Mouse (Mus musculus) midbrain, embryonic 14.5 days (tissue): ENCODE data around the gene Asb16. TPM values are rescaled to one million over a fixed set of nuclear protein-coding genes. Genes with fewer than 3 reads are reported as not detected.

ENCODE experiments used
- ATAC-seq: fragments of 200-750 bp; cut with Nextera tagmentation; 2 replicates; pipeline ENCODE4 v1.8.0; 2017; ENCODE audit warnings: moderate number of reproducible peaks, moderate library complexity; ENCODE audit not compliant: low FRiP score, low TSS enrichment
- DNase-seq: peaks from one replicate; pipeline ENCODE4 v3.0.0-alpha.2; 2015
- H3K27ac ChIP-seq: fragments of 300-500 bp; sonication (generic); replicated peaks from 2 replicates; pipeline ENCODE4 v1.5.1; 2014; ENCODE audit warnings: mild to moderate bottlenecking, low read depth, low read length, moderate library complexity
- H3K27me3 ChIP-seq: fragments of 300-500 bp; sonication (generic); 2 replicates; pipeline ENCODE4 v1.6.1; 2014; ENCODE audit warnings: low read length, control low read depth, mixed read lengths; ENCODE audit not compliant: control insufficient read depth, insufficient read depth
- H3K36me3 ChIP-seq: fragments of 300-500 bp; sonication (generic); 2 replicates; pipeline ENCODE4 v1.6.1; 2014; ENCODE audit warnings: low read length, control low read depth; ENCODE audit not compliant: control insufficient read depth, insufficient read depth
- H3K4me1 ChIP-seq: fragments of 300-500 bp; sonication (generic); 2 replicates; pipeline ENCODE4 v1.6.1; 2014; ENCODE audit warnings: mild to moderate bottlenecking, antibody characterized with exemption, low read length, control low read depth; ENCODE audit not compliant: control insufficient read depth, insufficient read depth
- H3K4me2 ChIP-seq: fragments of 300-500 bp; sonication (generic); 2 replicates; pipeline ENCODE4 v1.6.1; 2014; ENCODE audit warnings: mild to moderate bottlenecking, low read length, moderate library complexity
- H3K4me3 ChIP-seq: fragments of 300-500 bp; sonication (generic); replicated peaks from 2 replicates; pipeline ENCODE4 v1.5.1; 2014; ENCODE audit warnings: low read depth, low read length
- H3K9ac ChIP-seq: fragments of 300-500 bp; sonication (generic); replicated peaks from 2 replicates; pipeline ENCODE4 v1.6.1; 2014; ENCODE audit warnings: mild to moderate bottlenecking, low read length, moderate library complexity
- H3K9me3 ChIP-seq: fragments of 300-500 bp; sonication (generic); 2 replicates; pipeline ENCODE4 v1.6.1; 2016; ENCODE audit warnings: low read length, control low read depth, mixed read lengths; ENCODE audit not compliant: control insufficient read depth
- WGBS: fragments of 180-500 bp; shearing (Covaris S2); extraction: QIAGEN DNeasy Blood & Tissue Kit; methylation state at CpG from one replicate; pipeline ENCODE4 v1.1.7; 2014; 5-methylcytosine and 5-hydroxymethylcytosine counted together
- polyA plus RNA-seq: library from polyadenylated mRNA; unstranded; fragments of >200 nt; fragmentation: Nextera tagmentation; extraction: Ambion mirVana; gene quantifications from 2 replicates; pipeline ENCODE4 v1.2.1, GENCODE M21; 2014

The Asb16 gene
- polyA plus RNA-seq, 1 experiment from 2014 or later: 0.12 TPM

DNA sequence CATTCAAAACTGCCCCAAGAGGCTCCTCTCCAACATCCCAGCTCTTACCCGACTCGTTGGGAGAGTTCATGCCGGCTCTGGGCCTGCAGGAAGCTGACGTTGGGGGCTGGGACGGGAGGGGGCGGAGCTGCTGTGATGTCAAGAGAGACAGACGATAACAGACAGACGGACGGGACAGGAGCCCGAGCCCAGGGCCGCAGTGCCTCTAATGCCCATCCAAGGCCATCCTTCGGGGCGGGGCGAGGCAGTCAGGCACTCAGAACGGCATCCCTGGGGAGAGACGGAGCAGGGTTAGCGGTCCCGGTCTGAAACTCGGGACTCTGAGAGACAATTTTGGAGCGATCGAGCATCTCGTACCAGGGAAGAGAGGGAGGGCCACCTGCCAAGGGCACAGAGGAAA is 43.9 kb upstream of the Asb16 start:
- Histone ChIP-seq H3K27me3 (no peaks in the 10 kb centered on the region), H3K9me3 (no peaks in the 10 kb centered on the region), H3K36me3 (peaks cover 26% of the 10 kb centered on the region), H3K9ac (peak overlapping the region; percentile 27; the same call in 1 of the 2 replicates), H3K27ac (no peak overlapping the region), H3K4me1 (peaks cover 49% of the 10 kb centered on the region), H3K4me2 (peak overlapping the region; percentile 40), H3K4me3 (no peak overlapping the region; the same call in 1 of the 2 replicates)
- 6% methylated on average over 22 of the region's 22 CpGs for WGBS
- ATAC-seq (no peak), DNase-seq (no peak)

DNA sequence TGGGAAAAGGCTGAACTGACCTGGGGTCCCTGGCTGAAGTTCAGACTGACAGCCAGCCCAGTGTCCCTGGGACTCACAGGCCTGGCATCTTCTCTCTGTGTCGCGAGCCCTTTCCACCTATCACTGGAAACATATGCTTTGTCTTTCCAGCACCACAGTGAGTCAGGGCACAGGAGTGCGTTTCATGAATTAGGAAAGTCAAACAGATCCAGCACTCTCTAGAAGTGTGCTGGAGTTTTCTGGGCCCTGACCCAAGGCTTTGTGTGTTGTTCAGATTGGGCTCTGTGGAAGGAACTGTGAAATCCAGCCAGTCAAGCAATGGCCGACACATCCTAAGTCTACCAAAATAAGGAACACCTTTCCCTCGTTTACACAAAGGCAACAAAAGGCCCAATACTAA is 43.3 kb upstream of the Asb16 start:
- H3K4me3 ChIP-seq: no peak overlapping the region
- 69% methylated on average over 5 of the region's 5 CpGs for WGBS
- H3K4me1 ChIP-seq: peaks cover 46% of the 10 kb centered on the region
- H3K27me3 ChIP-seq: no peaks in the 10 kb centered on the region
- H3K36me3 ChIP-seq: peaks cover 26% of the 10 kb centered on the region
- H3K9ac ChIP-seq: peak overlapping the region; percentile 27; the same call in 1 of the 2 replicates
- H3K9me3 ChIP-seq: no peaks in the 10 kb centered on the region
- H3K4me2 ChIP-seq: peak overlapping the region; percentile 40
- no peak overlapping the region for H3K27ac ChIP-seq
- DNase-seq (no peak), ATAC-seq (no peak)

DNA sequence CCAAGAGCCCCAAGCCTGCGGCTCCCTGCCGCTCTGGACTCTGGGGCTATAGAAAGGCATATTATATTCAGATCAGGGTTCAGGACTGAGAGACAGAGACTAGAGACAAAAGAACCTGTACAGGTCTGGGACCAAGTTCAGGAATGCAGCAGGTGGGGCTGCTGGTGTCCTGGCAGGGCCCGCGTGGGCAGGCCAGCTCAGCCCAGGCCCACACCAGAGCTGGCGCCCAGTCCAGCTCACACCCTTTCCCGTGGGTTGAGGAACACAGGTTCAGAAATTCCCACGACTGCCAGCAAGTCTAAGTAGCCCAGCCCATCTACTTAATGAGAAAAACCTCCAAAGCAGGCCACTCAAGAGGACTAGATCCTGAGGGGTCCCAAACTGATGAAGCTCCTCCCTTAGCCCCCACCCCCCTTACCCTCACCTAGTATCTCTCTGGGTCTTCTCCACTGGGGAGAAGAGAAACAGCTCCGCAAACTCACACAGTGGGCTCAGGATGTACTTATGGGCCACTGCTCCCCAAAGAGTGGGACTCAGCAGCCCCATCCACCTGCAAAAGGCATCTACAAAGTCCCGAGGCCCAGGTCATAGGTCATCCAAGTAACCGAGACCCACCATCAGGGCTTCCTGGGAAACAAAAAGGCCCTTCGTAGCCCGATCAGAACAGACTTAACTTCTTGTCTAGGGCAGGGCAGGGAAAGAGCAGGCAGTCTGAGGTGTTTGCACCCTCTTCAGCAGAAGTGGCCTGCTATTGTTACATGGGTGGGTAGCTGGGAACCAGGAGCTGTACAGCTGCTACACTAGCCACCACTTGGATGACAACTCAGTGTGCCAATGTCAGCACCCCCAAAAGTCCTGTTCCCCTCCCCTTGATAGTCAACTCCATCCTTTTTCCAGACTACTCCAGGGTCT is 42.2 kb upstream of the Asb16 start:
- H3K9ac ChIP-seq: peak overlapping the region; percentile 92; the same call in 1 of the 2 replicates
- peaks cover 26% of the 10 kb centered on the region for H3K36me3 ChIP-seq
- WGBS: 55% methylated on average over 12 of the region's 12 CpGs
- H3K4me3 ChIP-seq: no peak overlapping the region
- no peak overlapping the region; the same call in 1 of the 2 replicates for H3K27ac ChIP-seq
- no peaks in the 10 kb centered on the region for H3K27me3 ChIP-seq
- DNase-seq (no peak), ATAC-seq (no peak)
- peaks cover 46% of the 10 kb centered on the region for H3K4me1 ChIP-seq
- H3K4me2 ChIP-seq: peak overlapping the region; percentile 69
- no peaks in the 10 kb centered on the region for H3K9me3 ChIP-seq

DNA sequence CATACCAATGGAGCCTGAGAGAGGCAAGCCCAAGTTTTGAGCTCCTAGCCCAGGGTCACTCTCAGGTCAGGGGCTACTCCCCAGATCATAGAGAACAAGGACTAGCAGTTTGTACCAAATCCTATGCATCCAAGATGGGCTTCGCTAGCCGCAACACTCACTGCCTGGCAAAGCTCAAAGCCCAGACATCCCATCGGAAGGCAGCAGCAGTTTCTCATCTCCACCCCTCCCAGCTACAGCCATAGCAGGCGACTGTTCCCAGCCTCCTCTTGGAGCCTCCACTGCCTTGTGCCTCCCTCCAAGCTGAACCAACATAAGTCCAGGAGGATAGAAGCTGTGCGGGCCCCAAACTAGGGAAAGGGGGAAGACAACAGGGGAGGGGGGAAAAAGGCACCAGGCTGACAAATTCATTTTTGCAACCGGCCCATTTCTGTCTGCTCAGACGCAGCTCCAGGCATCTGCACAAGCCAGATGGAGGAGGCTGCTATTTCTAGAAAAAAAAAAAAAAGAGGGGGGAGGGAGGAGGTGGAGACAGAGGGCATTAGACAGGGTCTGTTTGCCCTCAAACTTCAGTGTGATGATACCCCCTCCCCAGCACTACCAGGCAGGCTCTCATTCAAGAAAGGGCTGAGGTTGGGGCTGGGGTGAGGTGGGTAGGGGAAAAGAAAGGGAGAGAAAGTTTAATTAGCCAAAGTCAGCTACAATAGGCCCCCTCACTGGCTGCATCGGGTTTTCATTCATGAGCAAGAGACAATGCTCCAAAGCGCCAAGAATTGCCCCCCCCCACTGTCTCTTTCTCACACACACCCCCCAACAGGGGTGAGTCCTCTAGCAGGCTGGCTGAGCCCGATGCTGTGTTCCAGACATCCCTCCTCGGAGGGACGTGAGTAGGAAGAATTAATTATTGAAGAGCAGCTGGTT is 41.0 kb upstream of the Asb16 start:
- H3K4me3 ChIP-seq: peak overlapping the region; percentile 87
- H3K9me3 ChIP-seq: no peaks in the 10 kb centered on the region
- peak overlapping the region; percentile 92 for H3K9ac ChIP-seq
- ATAC-seq: peak; percentile 46
- no peaks in the 10 kb centered on the region for H3K27me3 ChIP-seq
- H3K4me1 ChIP-seq: peaks cover 46% of the 10 kb centered on the region
- 3% methylated on average over 12 of the region's 12 CpGs for WGBS
- peaks cover 19% of the 10 kb centered on the region for H3K36me3 ChIP-seq
- peak; percentile 79 for DNase-seq
- peak overlapping the region; percentile 69 for H3K4me2 ChIP-seq
- peak overlapping the region; percentile 97 for H3K27ac ChIP-seq

DNA sequence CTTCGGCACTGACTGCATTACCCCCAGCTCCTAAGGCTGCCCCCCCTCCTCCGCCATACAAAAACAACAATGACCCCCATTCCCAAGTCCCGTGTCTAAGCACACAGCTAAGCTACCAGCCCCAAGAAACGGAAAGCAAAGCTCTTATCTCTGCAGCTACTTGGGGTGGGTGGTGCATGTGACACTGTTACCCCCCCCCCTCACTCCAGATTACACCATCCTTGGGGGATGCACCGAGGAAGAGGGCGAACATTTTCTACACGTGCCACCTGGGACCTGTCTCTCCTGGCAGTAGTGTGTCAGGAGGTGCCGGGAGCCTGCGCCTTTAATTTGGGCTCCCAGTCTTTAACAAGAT is 40.4 kb upstream of the Asb16 start:
- H3K9me3 ChIP-seq: no peaks in the 10 kb centered on the region
- H3K36me3 ChIP-seq: peaks cover 12% of the 10 kb centered on the region; the same call in 1 of the 2 replicates
- peaks cover 46% of the 10 kb centered on the region for H3K4me1 ChIP-seq
- no peak for DNase-seq
- H3K4me2 ChIP-seq: peak overlapping the region; percentile 69
- H3K9ac ChIP-seq: peak overlapping the region; percentile 92
- H3K27ac ChIP-seq: peak overlapping the region; percentile 97
- peak overlapping the region; percentile 87 for H3K4me3 ChIP-seq
- H3K27me3 ChIP-seq: no peaks in the 10 kb centered on the region
- ATAC-seq: no peak; the same call in none of the 2 replicates
- 4% methylated on average over 9 of the region's 9 CpGs for WGBS

DNA sequence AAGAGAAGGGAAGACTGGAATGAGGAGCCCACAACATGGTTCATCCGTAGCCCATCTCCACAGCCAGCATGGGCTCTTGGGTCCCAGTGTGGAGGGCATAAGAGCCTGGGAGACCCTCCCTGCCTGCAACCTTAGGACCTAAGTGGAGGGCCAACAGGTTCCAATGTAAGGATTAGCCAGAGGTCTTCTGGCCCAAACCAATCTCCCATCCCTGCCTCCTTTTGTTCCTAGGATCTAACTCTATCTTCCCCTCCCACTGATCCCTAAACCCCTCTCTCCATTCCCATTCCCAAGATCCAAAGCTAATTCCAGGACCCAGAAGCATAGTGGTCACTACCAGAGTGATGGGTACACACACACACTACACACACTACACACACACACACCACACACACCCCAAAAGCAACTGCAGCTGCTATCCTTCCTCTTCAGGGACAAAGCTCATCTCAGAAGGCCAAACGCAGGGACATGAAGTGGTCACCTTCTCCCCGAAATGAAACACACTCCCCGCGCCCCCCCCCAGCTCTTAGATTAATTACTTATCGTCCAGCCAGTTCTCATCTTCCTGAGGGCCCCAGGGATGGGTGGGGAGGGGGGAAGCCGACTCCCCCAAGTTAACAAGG is 39.8 kb upstream of the Asb16 start:
- peak overlapping the region; percentile 69 for H3K4me2 ChIP-seq
- H3K27me3 ChIP-seq: no peaks in the 10 kb centered on the region
- H3K9ac ChIP-seq: peak overlapping the region; percentile 92
- peak overlapping the region; percentile 87 for H3K4me3 ChIP-seq
- 0 out of 2 replicates have a peak, but pooled peaks cover 7% of the 10 kb centered on the region for H3K36me3 ChIP-seq
- no peak for ATAC-seq
- H3K4me1 ChIP-seq: peaks cover 46% of the 10 kb centered on the region
- WGBS: 4% methylated on average over 7 of the region's 7 CpGs
- H3K9me3 ChIP-seq: no peaks in the 10 kb centered on the region
- peak overlapping the region; percentile 97 for H3K27ac ChIP-seq
- no peak for DNase-seq

DNA sequence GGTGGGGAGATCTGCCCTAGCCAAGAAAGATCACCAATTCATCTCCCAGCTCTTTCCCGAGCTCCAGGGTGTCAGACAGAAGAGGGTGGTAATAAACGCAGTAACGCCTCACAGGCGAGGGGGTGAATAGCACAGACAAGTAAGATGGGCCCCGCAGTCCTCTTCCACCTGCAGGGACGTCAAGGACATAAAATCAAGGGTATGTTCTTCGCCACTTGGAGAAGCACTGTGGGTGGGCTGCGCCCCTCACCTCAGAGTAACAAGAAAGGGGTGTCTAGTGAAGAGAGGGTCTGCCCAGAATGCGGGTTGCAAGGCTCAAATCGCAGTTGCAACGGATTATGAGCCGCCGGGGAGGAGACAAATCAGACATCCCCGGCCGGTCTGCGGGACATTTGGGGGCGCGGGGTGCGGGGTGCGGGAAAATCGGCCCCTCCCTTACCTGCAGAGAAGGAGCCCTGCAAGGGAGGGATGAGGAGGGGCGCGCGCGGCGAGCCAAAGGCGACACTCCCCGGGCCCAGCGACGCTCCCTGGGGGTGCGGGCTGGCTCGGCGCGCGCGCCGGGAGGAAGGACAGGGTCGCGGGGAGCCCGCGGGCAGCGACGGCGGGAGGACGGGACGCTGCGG is 39.1 kb upstream of the Asb16 start:
- H3K36me3 ChIP-seq: 0 out of 2 replicates have a peak, but pooled peaks cover under 1% of the 10 kb centered on the region
- peak overlapping the region; percentile 87 for H3K4me3 ChIP-seq
- peak; percentile 44 for ATAC-seq
- peak overlapping the region; percentile 97 for H3K27ac ChIP-seq
- no peaks in the 10 kb centered on the region for H3K27me3 ChIP-seq
- H3K9ac ChIP-seq: peak overlapping the region; percentile 92
- 1% methylated on average over 42 of the region's 47 CpGs for WGBS
- no peaks in the 10 kb centered on the region for H3K9me3 ChIP-seq
- H3K4me2 ChIP-seq: peak overlapping the region; percentile 69
- peak; percentile 68 for DNase-seq
- H3K4me1 ChIP-seq: peaks cover 40% of the 10 kb centered on the region
